Mouse (Mus musculus): ENCODE data around the gene Dnase2a. TPM values are rescaled to one million over a fixed set of nuclear protein-coding genes. Genes with fewer than 3 reads are reported as not detected.
A peak's percentile ranks its signal among the peaks of the same experiment; 100 is the strongest.

The Dnase2a gene
- total RNA-seq, 2 experiments from 2014 or later, result 16.8 to 73.5 TPM

DNA sequence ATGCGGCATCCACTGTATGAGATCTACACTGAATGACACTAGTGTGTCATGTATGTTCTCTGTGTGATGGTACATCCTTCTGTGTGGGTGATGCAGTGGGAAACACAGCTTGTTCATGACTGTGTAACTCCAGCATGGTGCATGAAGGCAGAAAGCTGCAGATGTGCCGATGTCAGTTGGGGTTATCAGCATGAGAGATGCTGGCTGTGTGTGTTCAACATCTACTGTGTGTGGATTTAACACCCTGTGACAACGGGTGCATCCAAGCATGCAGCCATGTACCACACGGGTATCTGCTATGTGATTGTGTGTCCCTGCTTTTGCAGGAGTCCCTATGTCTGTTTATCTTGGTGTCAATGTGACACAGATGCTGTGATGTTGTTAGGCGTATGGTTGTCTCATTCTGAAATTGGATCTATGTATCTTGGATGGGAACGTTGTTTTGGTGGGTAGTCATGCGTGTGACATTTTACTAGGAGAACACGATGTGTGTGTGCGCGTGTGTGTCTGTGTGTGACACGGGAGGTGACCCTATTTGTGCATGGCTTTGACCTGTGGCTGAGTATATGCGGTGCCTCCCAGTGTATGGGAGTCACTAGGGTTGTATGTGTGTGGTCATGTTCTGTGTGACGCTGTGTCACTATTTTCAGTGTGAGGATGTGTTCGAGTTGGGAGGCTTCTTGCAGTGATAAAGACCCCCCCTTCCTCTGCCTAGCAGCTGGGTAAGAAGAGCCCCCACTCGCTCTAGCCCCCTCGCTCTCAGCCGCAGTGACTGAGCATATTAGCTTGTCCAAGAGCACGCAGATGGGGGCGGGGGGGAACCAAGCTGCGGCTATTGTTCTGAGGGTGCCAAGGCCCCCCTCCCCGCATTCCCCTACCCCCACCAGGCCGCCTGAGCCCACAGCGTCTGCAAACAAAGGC is 27.9 kb downstream of the Dnase2a start:
- ATAC-seq (replicated peaks; ENCODE audit: poor library complexity), result 0 out of 2 replicates have a peak, but pooled peaks have one; percentile 2

DNA sequence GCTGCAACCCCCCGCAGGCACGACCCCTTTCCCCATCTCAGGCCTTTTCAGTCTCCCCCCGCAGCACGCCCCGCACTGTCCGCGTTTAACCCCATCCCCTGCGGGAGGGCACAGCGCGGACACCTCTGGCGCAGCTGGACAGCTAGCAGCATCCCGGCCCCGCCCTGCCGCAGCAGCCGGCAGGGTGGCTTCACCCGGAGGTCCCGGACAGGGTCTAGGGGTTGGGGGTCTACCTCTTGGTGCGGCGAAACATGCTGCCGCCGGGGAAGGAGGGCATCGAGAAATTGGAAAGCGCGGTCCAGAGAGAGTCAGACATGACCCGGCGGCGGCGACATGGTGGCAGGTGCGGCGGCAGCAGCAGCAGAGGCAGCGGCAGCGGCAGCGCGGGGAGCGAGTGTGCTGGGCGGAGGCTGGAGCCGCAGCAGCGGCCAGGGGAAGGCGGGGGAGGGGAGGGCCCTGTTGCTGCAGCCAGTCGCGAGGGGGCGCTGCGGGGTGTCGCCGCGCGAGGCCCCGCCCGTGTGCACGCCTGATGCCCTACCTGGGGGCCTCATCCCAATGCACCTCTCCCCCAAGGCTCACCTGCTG is 28.7 kb downstream of the Dnase2a start, which contains the start of gene Mast1:
Mast1 (minus strand) TSS at position 398 of the 585 bp plus-strand sequence.
- ATAC-seq (replicated peaks; ENCODE audit: poor library complexity), result peak; percentile 87

DNA sequence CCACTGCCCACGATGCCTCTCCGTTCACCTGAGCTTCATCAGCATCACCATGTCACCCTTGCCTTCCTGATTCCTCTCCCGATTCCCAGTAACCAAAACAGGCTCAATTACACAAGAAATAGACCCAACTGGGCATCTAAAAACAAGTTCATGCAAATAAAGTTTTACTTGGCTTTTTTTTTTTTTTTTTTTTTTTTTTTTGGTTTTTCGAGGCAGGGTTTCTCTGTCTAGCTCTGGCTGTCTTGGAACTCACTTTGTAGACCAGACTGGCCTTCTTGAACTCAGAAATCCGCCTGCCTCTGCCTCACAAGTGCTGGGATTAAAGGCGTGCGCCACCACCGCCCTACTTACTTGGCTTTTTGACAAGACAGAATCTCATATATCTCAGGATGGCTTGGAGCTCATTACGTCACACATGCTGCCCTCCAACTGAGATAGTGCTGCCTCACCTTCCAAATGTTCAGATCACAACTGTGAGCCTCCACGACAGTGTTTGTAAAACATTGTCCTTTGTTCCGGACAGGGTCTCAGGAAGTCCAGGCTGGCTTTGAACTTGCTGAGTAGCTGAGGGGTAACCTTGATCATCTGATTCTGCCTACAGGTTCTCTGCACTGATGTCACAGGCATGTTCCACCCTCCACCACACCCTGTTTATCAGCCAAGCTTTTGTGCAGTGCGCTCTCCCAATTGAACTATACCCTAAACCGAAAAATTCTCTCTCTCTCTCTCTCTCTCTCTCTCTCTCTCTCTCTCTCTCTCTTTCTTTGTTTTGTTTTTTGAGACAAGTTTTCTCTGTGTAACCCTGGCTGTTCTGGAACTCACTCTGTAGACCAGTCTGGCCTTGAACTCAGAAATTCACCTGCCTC is 29.5 kb downstream of the Dnase2a start:
- ATAC-seq (replicated peaks; ENCODE audit: poor library complexity), result peak; percentile 50

DNA sequence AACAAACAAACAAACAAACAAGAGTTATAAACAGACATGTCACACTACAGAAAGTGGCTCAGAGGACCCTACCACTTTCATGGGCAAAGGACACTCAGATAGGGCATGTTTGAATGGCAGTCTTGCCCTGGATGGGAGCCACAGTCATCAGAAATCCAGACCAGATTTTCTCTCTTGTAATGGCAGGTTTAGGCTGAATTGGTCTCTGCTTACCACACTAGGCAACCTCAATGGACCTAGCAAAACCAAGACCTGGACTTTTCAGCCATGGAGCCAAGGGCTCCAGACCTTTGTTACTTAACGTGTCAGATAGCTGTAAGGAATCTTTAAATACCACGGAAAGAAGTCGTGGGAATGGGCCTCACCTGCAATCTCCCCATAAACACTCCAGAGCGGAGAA is 35.3 kb downstream of the Dnase2a start:
- no peak for ATAC-seq (replicated peaks; ENCODE audit: poor library complexity)

DNA sequence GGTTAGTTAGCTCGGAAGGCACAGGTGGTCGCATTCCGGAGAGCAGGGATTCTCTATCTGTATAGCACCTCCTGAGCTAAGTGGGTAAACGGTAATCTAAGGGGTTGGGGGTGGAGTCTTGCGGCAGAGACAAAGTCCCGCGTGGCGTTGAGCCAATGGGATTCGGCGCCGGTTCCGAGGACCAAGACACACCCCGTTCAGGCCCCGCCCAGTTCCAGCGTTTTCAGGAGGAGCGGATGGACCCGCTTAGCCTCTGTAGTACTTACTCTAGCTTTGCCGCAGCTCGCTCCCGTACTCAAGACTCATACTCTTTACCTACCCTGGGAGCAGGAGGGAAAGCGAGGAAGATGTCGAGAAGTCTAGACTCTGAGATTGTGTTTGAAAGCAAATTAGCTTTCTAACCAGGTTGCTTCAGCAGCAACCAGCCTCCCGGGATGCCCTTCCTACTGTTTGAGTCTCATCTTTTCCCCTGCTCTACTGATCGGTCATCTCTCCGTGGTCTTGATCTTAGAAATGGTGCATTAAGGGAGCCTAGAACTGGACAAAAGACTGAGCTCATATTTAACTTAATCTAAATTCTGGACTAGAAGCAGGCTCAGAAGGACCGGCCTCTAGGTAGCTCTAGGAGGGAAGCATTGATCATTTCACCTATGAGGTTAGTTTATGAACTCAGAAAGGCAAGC is 36.3 kb downstream of the Dnase2a start:
- ATAC-seq (replicated peaks; ENCODE audit: poor library complexity), result peak; percentile 80

DNA sequence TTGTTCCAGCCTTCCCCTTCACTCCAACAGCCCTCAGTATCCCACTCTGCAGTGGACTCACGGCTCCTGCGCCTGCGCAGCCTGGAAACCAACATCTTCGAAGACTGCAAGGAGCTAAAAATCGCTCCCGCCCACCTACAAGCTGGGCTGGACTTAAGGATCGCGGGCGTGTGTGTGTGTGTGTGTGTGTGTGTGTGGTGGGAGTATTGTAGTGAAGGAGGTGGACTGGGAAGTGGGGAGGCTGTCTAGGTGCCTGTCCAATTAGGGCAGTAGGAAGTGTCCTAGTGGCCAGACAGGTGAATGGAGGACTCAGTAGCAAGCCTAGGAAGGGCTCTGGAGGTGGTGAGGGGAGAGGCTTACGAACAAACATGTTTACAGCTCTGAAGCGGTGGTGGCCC is 36.9 kb downstream of the Dnase2a start:
- no peak for ATAC-seq (replicated peaks; ENCODE audit: poor library complexity)

DNA sequence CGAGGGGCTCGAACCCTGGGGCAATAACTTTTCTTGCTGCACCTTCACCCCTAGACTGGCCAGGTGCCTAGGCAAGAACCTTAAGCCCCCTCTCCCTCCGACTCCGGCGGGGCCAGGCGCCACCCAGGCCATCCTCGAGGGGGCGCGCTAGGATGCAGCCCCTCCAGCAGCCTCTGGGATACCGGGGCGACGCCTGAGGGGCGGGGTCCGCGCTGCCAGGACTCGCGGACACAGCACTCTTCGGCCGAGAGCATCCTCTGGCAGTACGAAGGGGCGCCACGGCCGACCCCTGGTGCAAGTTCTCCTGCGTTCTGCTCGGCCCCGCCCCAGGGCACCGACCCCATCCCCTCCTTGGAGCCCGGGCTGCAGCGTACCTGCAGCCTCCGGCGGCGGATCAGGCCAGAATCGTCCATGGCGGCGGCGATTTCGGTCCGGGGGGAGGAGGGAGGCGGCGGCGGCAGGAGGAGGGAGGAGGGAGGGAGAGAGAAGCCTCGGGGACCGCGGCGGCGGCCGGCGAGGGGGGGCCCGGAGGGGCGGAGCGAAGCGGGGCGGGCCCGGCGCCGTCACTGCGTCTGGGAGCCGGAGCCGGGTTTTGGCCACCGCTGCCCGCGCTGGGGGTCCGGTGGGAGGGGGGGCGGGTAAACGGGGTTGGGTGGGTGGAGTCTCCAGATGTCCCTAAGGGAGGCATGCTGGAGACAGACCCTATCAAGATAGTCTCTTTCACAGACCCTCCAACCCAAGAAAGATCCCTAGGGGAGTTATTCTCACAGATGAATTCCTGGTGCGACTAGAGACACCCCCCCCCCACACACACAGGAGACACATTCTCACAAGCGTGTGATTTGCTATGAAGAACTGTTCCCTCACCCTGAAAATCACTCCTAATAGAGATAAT is 37.5 kb downstream of the Dnase2a start:
- no peak for ATAC-seq (replicated peaks; ENCODE audit: poor library complexity)

DNA sequence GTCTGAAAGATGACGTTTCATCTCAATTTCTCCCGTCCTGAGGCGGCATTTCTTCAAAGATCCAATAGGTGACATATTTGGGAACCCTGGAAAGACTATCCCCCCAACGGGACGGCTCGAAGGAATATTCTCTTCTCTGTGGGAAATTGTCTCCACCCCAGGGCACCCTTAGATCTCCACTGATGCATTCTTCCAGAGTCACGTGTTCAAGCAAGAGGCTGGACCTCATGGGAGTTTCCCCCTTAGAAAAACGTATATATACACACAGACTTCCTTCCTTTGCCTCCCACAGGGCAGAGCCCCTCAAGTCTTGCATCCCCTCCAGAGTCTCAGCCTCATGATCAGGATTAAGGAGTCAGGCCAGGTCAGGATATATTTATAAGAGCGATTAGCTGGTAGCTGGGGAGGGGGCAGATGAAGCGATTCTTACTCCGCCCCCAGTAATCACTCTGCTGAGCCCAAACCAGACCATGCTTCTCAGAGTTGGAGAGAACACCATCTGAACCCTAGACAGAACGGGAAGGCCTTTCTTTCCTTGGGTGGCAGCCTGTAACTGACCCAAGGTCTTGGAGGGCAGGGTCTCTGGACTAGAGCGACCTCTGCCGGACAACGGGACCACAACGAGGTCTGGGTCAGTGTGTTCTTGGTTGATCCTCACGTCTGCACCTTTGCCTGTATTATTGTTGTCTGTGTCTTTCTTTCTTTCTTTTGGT is 38.3 kb downstream of the Dnase2a start, which contains the start of gene Rtbdn:
Rtbdn (plus strand) TSS at position 464 of the 713 bp plus-strand sequence.
- ATAC-seq (replicated peaks; ENCODE audit: poor library complexity), result no peak

DNA sequence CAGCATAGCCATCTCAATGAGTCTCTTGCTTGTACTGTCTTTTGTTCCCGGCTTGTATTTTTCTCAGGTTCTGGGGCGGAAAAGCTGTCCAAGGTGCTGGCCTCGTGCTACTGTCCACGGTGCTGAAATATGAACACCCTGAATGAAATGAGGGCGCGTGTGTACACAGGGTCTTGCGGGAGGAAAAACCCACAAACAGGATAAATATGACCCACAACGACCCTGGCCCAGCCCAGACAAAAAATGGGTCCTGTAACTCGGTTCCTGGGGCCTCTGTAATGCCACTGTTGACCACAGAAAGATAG is 38.8 kb downstream of the Dnase2a start:
- peak; percentile 85 for ATAC-seq (replicated peaks; ENCODE audit: poor library complexity)

DNA sequence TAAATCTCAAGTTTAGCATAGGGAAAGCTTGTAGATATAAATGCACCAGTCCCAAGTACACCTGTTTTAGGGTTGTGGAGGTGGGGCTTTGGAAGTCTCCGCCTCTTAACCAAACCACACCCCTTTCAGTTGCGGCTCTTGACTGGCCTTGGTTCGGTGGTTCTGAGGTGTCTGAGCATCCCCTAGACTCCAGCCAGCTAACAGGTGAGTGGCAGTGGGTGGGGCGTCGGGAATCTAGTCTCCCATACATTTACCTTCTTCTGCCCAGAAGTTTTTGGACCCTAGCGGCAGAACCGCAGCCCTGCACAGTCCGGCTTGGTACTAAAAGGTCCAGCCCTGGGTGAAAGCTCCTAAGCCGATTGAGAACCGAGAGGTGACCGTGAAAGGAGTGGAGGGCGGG is 41.4 kb downstream of the Dnase2a start:
- ATAC-seq (replicated peaks; ENCODE audit: poor library complexity), result no peak

DNA sequence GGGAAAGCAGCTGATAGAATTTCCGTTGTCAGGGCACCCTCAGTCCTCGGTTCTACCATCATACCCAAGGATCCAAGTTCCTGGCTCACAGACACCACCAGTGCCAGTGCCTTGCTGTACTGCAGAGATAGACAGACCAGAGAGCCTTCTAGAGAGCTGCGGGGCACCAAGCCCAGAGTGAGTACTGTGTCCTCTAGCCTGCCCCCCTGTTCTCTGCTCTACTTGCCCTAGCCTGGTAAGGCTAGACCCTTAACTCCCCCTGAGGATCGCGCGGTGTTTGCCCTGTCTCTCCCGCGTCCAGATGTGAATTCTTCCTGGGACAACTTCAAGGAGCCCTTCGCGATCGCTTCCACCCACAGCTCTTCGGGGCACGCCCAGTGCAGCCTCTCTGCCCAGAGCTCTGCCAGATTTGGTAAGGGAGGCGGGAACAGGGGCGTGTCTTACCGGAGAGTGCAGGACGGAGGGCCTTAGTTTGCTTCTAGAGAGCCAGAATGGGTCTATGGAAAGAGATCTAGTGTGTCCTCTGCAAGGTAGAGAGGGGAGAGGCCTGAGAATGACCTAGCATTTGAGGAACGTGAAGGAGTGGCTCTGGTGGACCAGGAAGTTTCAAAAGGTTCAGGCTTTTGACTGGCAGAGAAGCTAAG is 44.4 kb downstream of the Dnase2a start:
- ATAC-seq (replicated peaks; ENCODE audit: poor library complexity), result peak; percentile 84

DNA sequence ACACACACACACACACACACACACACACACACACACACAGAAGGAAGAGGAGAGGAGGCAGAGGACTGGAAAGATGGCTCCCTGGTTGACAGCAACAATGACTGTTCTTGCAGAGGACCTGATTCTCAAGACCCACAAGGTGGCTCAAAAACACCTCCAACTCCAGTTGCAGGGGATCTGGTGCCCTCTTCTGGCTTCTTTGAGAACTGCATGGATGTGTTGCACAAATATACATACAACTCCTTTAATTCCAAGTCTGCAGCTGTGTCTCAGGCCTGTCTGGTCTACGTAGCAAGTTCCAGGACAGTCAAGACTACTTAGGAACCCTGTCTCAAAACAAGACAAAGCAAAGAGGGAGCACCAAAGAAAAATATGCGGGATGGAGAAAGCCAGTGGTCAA is 48.4 kb downstream of the Dnase2a start:
- ATAC-seq (replicated peaks; ENCODE audit: poor library complexity), result peak; percentile 81

DNA sequence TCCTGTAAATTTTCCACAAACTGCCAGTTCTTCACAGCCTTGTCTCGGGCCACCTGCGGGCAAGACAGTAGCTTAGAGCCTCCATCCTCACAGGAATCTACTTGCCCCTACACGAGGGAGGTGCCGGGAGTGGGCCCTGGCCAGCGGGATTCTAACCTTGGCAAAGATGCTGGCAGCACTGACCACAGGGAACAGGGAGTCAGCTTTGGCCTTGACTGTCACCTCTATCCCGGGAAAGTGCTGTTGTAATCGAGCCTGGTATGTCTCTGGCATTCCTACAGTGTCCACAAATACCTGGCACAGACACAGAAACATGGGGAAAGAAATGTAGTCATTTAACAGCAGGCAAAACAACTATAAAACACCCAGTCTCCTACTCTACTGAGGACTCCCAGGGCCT is 51.5 kb downstream of the Dnase2a start:
- no peak for ATAC-seq (replicated peaks; ENCODE audit: poor library complexity)

DNA sequence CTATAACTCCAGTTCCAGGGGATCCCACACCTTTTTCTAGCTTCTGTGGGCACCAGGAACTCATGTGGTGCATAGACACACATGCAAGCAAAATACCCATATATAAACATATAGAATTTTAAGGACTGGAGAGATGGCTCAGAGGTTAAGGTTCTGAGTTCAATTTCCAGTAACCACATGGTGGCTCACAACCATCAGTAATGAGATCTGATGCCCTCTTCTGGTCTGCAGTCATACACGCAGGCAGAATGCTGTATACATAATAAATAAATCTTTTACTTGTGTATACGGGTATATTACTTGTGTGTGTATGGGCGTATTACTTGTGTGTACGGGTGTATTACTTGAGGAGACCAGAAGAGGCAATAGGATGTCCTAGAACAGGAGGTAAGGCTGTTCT is 55.6 kb downstream of the Dnase2a start:
- ATAC-seq (replicated peaks; ENCODE audit: poor library complexity), result no peak

DNA sequence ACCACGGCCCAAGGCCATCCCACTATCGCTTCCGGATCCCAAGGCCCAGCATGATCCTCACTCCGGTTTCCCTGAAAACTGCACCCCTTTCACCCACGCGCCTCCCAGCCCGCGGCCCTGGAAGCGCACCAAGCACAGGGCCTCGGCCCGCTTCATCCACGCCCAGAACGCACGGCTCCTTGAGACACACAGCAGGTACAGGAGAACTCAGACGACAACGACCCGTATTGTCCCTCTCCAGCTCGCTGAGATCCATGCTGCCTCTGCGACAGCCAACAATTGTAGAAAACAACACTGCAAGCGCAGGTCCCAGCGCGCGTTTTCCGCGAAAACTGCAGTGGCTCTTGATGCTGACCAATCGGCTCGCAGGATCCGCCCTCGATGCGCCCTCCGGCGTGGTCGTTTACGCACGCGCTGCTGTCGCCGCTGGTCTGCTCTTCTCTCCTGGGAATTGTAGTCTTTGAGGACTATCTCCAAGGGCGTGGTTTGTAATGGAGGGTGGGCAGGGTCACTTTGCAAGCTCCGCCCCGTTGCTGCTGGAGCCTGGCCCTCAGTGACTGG is 57.5 kb downstream of the Dnase2a start:
- ATAC-seq (replicated peaks; ENCODE audit: poor library complexity), result peak; percentile 83

DNA sequence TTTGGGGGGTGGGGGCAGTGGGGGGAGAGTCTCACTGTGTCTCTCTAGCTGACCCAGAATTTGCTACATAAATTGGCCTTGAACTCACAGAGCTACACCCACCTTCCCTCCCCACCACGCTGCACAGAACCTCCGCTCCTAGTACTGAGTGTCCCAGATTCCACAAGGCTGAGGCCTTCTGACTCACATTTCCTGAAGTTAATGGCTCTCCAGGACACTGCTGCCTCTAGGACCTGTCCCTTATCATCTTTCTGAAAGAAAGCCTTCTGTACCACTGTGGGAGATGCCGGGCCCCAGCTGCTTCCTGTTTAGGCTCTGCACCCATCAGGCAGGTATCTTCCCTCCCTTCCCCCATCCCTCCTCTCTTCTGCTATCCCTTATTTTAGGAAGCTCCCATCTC is 58.2 kb downstream of the Dnase2a start:
- no peak for ATAC-seq (replicated peaks; ENCODE audit: poor library complexity)

DNA sequence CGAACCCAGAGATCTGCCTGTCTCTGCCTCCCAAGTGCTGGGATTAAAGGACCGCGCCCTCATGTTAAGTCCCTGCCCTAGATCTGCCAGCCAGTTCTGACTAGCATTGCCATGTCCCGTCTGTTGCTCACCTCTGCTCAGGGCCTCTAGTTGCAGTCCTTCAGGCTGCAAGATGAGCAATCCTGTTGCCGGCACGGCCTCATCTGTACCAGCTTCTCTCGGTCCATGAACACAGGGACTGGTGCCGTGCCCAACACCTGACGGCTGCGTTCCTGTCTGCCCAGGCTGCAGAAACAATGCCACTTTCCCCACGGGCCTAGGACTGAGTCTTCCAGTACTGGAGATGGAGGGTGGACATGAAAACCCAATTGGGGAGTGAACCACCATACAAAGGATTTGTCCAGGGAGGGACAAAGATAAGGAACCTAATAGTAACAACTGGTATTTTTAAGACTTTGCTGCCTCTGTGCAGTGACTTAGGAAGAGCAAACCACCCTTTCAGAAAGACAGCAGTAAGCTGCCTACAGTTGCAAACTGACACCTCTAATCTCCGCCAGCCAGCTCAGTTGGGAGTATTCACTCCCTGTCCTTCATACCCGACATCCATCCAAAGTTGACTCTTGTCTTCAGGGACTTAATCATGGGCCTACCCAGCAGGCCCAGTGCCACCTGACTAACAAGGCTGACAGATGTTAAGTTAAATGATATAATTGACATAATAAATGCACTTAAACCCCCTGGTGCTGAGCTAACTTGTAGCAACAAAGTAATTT is 59.4 kb downstream of the Dnase2a start:
- no peak for ATAC-seq (replicated peaks; ENCODE audit: poor library complexity)

DNA sequence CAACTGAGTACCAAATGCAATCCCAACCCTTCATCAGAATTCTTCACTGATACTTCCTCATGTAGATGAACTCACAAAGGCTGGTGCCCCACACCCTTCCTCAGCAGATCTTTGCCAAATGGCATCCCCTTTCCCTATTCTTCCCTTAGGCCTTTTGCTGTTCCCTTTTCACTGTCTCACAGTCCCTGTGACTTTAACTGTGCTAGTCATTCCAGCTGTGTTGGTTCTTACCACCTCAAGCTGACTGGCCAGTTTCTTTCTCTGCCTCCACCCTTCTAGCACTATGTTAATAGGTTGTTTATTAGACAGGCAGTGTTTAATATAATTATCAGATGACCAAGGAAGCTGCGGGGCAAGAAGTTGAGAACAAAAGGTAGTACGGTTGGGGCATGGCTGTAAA is 60.3 kb downstream of the Dnase2a start:
- no peak for ATAC-seq (replicated peaks; ENCODE audit: poor library complexity)
